Mouse (Mus musculus) midbrain, embryonic 10.5 days (tissue): ENCODE data around the gene Cox8a. TPM values are rescaled to one million over a fixed set of nuclear protein-coding genes. Genes with fewer than 3 reads are reported as not detected.

Experiments used
- polyA plus RNA-seq: library from polyadenylated mRNA; unstranded; fragments of >200 nt; fragmentation: Nextera tagmentation; extraction: Ambion mirVana; gene quantifications from 2 replicates; pipeline ENCODE4 v1.2.1, GENCODE M21; 2016

Gene Cox8a
- polyA plus RNA-seq, 1 experiment from 2014 or later = 900 TPM

Other genes with a start within 250 kb of the Cox8a start
- gene Ppp1r14b, start 242.6 kb downstream of the Cox8a start, polyA plus RNA-seq = 90.8 and 116 TPM in 2 replicates
- gene Plcb3, start 241.1 kb downstream of the Cox8a start, polyA plus RNA-seq = 22.4 and 23.7 TPM in 2 replicates
- 115 and 127 TPM in 2 replicates for gene Fkbp2, start 237.1 kb downstream of the Cox8a start, polyA plus RNA-seq
- 35.2 and 40.8 TPM in 2 replicates for gene Vegfb, start 230.0 kb downstream of the Cox8a start, polyA plus RNA-seq
- gene Dnajc4, start 225.0 kb downstream of the Cox8a start, polyA plus RNA-seq = 20.8 and 23.1 TPM in 2 replicates
- gene Nudt22, start 221.5 kb downstream of the Cox8a start, polyA plus RNA-seq = 19.1 and 20.3 TPM in 2 replicates
- 9.5 and 11.3 TPM in 2 replicates for gene Trpt1, start 221.5 kb downstream of the Cox8a start, polyA plus RNA-seq
- 8.5 and 10.3 TPM in 2 replicates for gene Fermt3, start 198.1 kb downstream of the Cox8a start, polyA plus RNA-seq
- gene Stip1, start 177.6 kb downstream of the Cox8a start, polyA plus RNA-seq = 427 and 470 TPM in 2 replicates
- gene Macrod1, start 160.8 kb downstream of the Cox8a start, polyA plus RNA-seq = 2.2 and 2.9 TPM in 2 replicates
- gene Flrt1, start 111.9 kb downstream of the Cox8a start, polyA plus RNA-seq = 6.0 and 7.5 TPM in 2 replicates
- gene Otub1, start 11.3 kb downstream of the Cox8a start, polyA plus RNA-seq = 274 and 293 TPM in 2 replicates
- gene Naa40, start 23.6 kb upstream of the Cox8a start, polyA plus RNA-seq = 105 and 107 TPM in 2 replicates
- 62.2 and 73.1 TPM in 2 replicates for gene Rcor2, start 49.7 kb upstream of the Cox8a start, polyA plus RNA-seq
- 45.5 and 46.0 TPM in 2 replicates for gene Mark2, start 124.2 kb upstream of the Cox8a start, polyA plus RNA-seq
- 43.1 and 51.7 TPM in 2 replicates for gene Spindoc, start 165.4 kb upstream of the Cox8a start, polyA plus RNA-seq
- gene 2700081O15Rik, start 200.0 kb upstream of the Cox8a start, polyA plus RNA-seq = 5.7 and 7.6 TPM in 2 replicates